Mouse (Mus musculus): Measurements from ENCODE around the gene Sde2. TPM values are rescaled to one million over a fixed set of nuclear protein-coding genes. Genes with fewer than 3 reads are reported as not detected.
A peak's percentile ranks its signal among the peaks of the same experiment; 100 is the strongest.

Sde2 gene
- polyA plus RNA-seq, 1 experiment from 2014 or later, result 22.7 TPM

DNA sequence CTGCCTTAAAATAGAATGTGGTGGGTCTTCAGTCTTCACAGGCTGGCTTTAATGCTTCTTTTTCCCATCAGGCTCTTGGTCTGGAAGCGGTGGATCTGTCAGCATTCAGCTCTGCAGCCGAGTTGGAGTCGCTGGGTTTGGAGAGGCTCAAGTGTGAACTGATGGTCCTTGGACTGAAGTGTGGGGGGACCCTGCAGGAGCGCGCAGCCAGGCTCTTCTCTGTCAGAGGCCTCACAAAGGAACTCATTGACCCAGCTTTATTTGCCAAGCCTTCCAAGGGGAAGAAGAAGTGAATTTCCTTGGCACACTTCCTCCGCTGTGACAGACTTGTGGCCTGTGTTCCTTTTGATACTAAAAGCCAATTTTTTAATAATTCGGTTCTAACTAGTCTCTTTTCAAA, 15.1 kb downstream of the Sde2 start:
- no peaks in the 10 kb centered on the region for H3K9me3 ChIP-seq (replicated peaks; ENCODE audit: control insufficient read depth, low read length)
- H3K4me2 ChIP-seq (ENCODE audit: low read length), result no peak overlapping the region
- no peaks in the 10 kb centered on the region for H3K4me1 ChIP-seq (ENCODE audit: control insufficient read depth, insufficient read depth, low read length)
- DNase-seq (ENCODE audit: low spot score), result no peak
- H3K4me3 ChIP-seq (ENCODE audit: low read depth, low read length), result no peak overlapping the region
- H3K9ac ChIP-seq (ENCODE audit: low read length), result no peak overlapping the region
- 89% methylated on average over 7 of the region's 7 CpGs for WGBS
- no peak overlapping the region for H3K27ac ChIP-seq (ENCODE audit: low read depth, low read length)
- ATAC-seq, result no peak
- H3K36me3 ChIP-seq (ENCODE audit: control insufficient read depth, insufficient read depth, low read length), result peaks cover 63% of the 10 kb centered on the region
- no peaks in the 10 kb centered on the region for H3K27me3 ChIP-seq (replicated peaks; ENCODE audit: control insufficient read depth, insufficient read depth, low read length)

DNA sequence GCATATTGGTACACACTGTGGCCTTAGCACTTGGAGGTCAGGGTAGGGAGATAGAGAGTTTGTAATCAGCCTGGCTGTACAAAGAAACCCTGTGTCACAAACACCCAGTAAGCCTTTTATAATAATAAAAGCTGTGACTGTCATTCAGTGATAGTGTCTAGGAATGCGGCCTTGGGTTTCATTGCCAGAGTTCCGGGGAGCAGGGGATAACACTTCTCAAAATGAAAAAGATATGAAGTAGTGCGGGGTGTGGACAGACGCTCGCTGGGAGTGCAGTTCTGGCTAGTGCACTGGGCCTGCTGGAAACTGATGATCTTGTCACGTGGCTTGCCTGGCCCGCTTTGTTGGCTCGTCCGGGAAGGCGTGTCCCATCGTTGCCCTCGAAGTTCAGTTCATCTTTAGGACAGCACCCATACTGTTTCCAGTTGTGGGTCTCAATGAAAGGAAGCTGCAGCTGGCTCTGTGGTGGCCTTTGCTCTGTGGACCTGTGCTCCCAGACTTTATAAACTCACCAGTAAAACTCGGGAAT, 19.3 kb downstream of the Sde2 start:
- no peak for ATAC-seq

DNA sequence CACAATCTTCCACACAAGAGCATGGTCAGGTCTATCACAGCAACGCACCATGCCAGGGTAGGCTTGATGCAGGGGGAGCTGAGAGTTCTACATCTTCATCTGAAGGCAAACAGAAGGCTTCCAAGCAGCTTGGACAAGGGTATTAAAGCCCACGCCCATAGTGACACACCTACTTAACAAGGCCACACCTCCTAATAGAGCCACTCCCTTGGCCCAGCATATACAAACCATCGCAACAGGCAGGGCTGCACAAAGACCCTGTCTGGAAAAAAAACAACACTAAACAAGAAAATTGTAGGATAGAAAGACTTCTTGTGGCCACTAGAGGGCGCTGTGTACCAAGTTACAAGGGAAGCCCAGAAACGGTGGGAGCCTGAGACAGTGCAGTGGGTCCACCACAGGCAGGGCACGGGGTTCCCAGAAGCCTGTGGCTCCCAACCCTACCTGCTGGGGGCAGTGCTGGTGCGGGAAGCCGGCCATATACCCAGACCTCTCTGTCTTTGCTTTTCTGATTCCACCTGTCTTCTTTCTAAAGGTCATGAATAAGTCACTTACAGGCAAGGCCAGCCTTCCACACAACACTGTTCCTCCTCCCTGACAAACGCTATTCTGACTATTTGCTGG, 23.0 kb downstream of the Sde2 start:
- no peak overlapping the region for H3K4me3 ChIP-seq (ENCODE audit: low read depth, low read length)
- WGBS, result 20% methylated on average over 9 of the region's 9 CpGs

More for the DNA sequence above, 19.3 kb downstream of the Sde2 start:
- Histone ChIP-seq H3K36me3 (ENCODE audit: control insufficient read depth, insufficient read depth, low read length) (peaks cover 29% of the 10 kb centered on the region), H3K27me3 (replicated peaks; ENCODE audit: control insufficient read depth, insufficient read depth, low read length) (no peaks in the 10 kb centered on the region), H3K4me1 (ENCODE audit: control insufficient read depth, insufficient read depth, low read length) (no peaks in the 10 kb centered on the region), H3K9me3 (replicated peaks; ENCODE audit: control insufficient read depth, low read length) (no peaks in the 10 kb centered on the region), H3K9ac (ENCODE audit: low read length) (no peak overlapping the region), H3K27ac (ENCODE audit: low read depth, low read length) (no peak overlapping the region), H3K4me2 (ENCODE audit: low read length) (no peak overlapping the region), H3K4me3 (ENCODE audit: low read depth, low read length) (no peak overlapping the region)
- WGBS, result 78% methylated on average over 13 of the region's 13 CpGs
- no peak for DNase-seq (ENCODE audit: low spot score)

DNA sequence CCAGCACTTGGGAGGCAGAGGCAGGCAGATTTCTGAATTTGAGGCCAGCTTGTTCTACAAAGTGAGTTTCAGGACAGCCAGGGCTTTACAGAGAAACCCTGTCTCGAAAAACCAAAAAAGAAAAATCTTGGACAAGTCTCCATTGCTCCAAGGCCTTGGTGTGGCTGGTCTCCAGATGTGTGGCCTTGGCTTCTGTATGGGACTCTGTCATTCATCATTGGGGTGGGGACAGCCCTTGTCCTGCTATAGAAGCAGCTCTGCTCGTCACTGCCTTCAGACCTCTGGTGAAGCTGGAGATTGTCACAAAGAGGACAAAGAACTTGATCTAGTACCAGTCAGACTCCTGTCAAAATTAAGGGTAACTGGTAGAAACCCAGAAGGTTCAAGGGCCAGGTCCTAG, 23.7 kb downstream of the Sde2 start:
- H3K4me3 ChIP-seq (ENCODE audit: low read depth, low read length), result no peak overlapping the region
- no peak overlapping the region for H3K27ac ChIP-seq (ENCODE audit: low read depth, low read length)
- no peak overlapping the region for H3K4me2 ChIP-seq (ENCODE audit: low read length)
- no peaks in the 10 kb centered on the region for H3K4me1 ChIP-seq (ENCODE audit: control insufficient read depth, insufficient read depth, low read length)
- 87% methylated on average over 2 of the region's 2 CpGs for WGBS
- ATAC-seq, result no peak
- H3K27me3 ChIP-seq (replicated peaks; ENCODE audit: control insufficient read depth, insufficient read depth, low read length), result no peaks in the 10 kb centered on the region
- no peak overlapping the region for H3K9ac ChIP-seq (ENCODE audit: low read length)
- no peaks in the 10 kb centered on the region for H3K9me3 ChIP-seq (replicated peaks; ENCODE audit: control insufficient read depth, low read length)
- H3K36me3 ChIP-seq (ENCODE audit: control insufficient read depth, insufficient read depth, low read length), result no peaks in the 10 kb centered on the region
- no peak for DNase-seq (ENCODE audit: low spot score)

More for the DNA sequence above, 23.0 kb downstream of the Sde2 start:
- Histone ChIP-seq H3K4me1 (ENCODE audit: control insufficient read depth, insufficient read depth, low read length) (no peaks in the 10 kb centered on the region), H3K27me3 (replicated peaks; ENCODE audit: control insufficient read depth, insufficient read depth, low read length) (no peaks in the 10 kb centered on the region), H3K4me2 (ENCODE audit: low read length) (no peak overlapping the region), H3K36me3 (ENCODE audit: control insufficient read depth, insufficient read depth, low read length) (no peaks in the 10 kb centered on the region), H3K9ac (ENCODE audit: low read length) (no peak overlapping the region), H3K27ac (ENCODE audit: low read depth, low read length) (no peak overlapping the region), H3K9me3 (replicated peaks; ENCODE audit: control insufficient read depth, low read length) (no peaks in the 10 kb centered on the region)
- no peak for ATAC-seq
- peak; percentile 58 for DNase-seq (ENCODE audit: low spot score)

DNA sequence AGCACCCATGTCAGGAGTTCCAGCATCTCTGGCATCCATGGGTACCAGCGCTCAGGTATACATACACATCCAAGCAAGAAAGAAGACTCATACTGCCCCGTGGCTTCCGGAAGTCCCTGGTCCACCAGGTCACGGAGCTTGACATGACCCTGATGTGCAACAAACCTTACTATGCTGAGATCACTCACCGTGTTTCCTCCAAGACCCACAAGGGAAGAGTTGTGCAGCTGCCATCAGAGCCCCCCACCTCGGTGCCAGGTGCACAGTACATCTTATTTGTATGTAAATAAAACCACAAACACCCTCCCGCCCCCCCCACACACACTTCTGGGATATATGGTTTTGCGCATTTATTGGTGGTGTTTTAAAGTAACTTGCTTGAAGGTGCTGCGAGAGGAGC, 24.2 kb downstream of the Sde2 start:
- 90% methylated on average over 9 of the region's 9 CpGs for WGBS
- no peak overlapping the region for H3K9ac ChIP-seq (ENCODE audit: low read length)
- H3K9me3 ChIP-seq (replicated peaks; ENCODE audit: control insufficient read depth, low read length), result no peaks in the 10 kb centered on the region
- no peak overlapping the region for H3K4me3 ChIP-seq (ENCODE audit: low read depth, low read length)
- H3K27me3 ChIP-seq (replicated peaks; ENCODE audit: control insufficient read depth, insufficient read depth, low read length), result no peaks in the 10 kb centered on the region
- no peak overlapping the region for H3K27ac ChIP-seq (ENCODE audit: low read depth, low read length)
- H3K36me3 ChIP-seq (ENCODE audit: control insufficient read depth, insufficient read depth, low read length), result no peaks in the 10 kb centered on the region
- no peaks in the 10 kb centered on the region for H3K4me1 ChIP-seq (ENCODE audit: control insufficient read depth, insufficient read depth, low read length)
- ATAC-seq (no peak), DNase-seq (ENCODE audit: low spot score) (no peak)
- H3K4me2 ChIP-seq (ENCODE audit: low read length), result no peak overlapping the region

DNA sequence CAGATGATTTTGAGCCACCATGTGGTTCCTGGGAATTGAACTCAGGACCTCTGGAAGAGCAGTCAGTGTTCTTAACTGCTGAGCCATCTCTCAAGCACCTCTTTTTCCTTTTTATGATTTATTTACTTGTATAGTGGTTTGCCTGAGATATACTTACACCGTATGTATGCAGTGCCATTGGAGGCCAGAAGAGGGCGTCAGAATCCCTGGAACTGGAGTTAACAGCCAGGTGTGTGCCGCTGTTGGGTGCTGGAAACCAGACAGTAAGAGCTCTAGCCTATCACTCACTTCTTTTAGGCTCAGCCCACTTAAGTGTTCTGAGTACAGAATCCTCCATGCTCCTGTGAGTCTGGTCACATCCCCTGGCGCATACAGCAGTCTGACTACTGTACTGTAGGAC, 26.5 kb downstream of the Sde2 start:
- Histone ChIP-seq H3K4me3 (ENCODE audit: low read depth, low read length) (no peak overlapping the region), H3K27me3 (replicated peaks; ENCODE audit: control insufficient read depth, insufficient read depth, low read length) (no peaks in the 10 kb centered on the region), H3K9ac (ENCODE audit: low read length) (no peak overlapping the region), H3K4me1 (ENCODE audit: control insufficient read depth, insufficient read depth, low read length) (no peaks in the 10 kb centered on the region), H3K27ac (ENCODE audit: low read depth, low read length) (no peak overlapping the region), H3K36me3 (ENCODE audit: control insufficient read depth, insufficient read depth, low read length) (no peaks in the 10 kb centered on the region), H3K9me3 (replicated peaks; ENCODE audit: control insufficient read depth, low read length) (no peaks in the 10 kb centered on the region), H3K4me2 (ENCODE audit: low read length) (no peak overlapping the region)
- WGBS, result 77% methylated on average over 4 of the region's 4 CpGs
- ATAC-seq (no peak), DNase-seq (ENCODE audit: low spot score) (no peak)

DNA sequence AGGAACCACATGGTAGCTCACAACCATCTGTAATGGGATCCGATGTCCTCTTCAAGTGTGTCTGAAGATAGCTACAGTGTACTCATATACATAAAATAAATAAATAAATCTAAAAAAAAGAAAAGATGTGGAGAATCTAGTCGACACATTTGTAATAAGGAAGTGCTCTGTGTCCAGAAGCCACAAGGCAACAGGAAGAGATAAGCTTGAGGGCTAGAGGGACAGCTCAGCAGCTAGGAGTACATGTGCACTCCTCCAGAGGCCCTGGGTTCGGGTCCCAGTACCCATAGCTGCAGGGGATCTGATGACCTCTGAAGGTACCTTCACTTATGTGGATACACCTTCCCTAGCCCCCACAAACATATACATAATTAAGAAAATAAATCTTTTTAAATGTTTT, 30.8 kb downstream of the Sde2 start:
- H3K4me2 ChIP-seq (ENCODE audit: low read length), result no peak overlapping the region
- no peak for ATAC-seq
- H3K4me3 ChIP-seq (ENCODE audit: low read depth, low read length), result no peak overlapping the region
- WGBS, result 81% methylated on average over 3 of the region's 3 CpGs
- H3K9ac ChIP-seq (ENCODE audit: low read length), result no peak overlapping the region
- no peak for DNase-seq (ENCODE audit: low spot score)
- H3K27me3 ChIP-seq (replicated peaks; ENCODE audit: control insufficient read depth, insufficient read depth, low read length), result no peaks in the 10 kb centered on the region
- no peaks in the 10 kb centered on the region for H3K9me3 ChIP-seq (replicated peaks; ENCODE audit: control insufficient read depth, low read length)
- H3K4me1 ChIP-seq (ENCODE audit: control insufficient read depth, insufficient read depth, low read length), result no peaks in the 10 kb centered on the region
- no peaks in the 10 kb centered on the region for H3K36me3 ChIP-seq (ENCODE audit: control insufficient read depth, insufficient read depth, low read length)
- no peak overlapping the region for H3K27ac ChIP-seq (ENCODE audit: low read depth, low read length)

DNA sequence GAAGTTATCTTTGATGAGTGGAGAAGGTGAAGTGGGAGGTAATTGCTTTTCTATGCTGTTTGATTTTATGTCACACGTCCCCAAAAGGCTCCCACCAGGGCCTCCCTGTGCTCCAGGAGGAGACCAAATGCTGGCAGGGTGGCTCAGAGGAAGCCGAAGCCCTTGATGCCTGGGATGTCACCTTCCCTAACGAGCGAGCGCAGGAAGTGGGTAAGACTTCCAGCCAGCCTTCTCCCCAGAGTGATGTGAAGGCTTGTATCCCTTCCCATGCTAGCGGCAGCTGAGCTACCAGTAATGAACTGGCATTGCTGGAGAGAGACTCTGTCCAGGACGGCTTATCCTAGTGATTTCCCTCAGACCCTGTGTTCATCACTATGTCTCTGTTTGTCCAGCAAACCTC, 32.8 kb downstream of the Sde2 start:
- no peaks in the 10 kb centered on the region for H3K27me3 ChIP-seq (replicated peaks; ENCODE audit: control insufficient read depth, insufficient read depth, low read length)
- H3K36me3 ChIP-seq (ENCODE audit: control insufficient read depth, insufficient read depth, low read length), result no peaks in the 10 kb centered on the region
- H3K9ac ChIP-seq (ENCODE audit: low read length), result no peak overlapping the region
- WGBS, result 48% methylated on average over 7 of the region's 7 CpGs
- H3K4me1 ChIP-seq (ENCODE audit: control insufficient read depth, insufficient read depth, low read length), result peaks cover 6% of the 10 kb centered on the region; the same call in 1 of the 2 replicates
- H3K4me3 ChIP-seq (ENCODE audit: low read depth, low read length), result no peak overlapping the region
- ATAC-seq, result no peak
- no peak overlapping the region for H3K4me2 ChIP-seq (ENCODE audit: low read length)
- DNase-seq (ENCODE audit: low spot score), result no peak
- H3K9me3 ChIP-seq (replicated peaks; ENCODE audit: control insufficient read depth, low read length), result no peaks in the 10 kb centered on the region
- no peak overlapping the region for H3K27ac ChIP-seq (ENCODE audit: low read depth, low read length)

DNA sequence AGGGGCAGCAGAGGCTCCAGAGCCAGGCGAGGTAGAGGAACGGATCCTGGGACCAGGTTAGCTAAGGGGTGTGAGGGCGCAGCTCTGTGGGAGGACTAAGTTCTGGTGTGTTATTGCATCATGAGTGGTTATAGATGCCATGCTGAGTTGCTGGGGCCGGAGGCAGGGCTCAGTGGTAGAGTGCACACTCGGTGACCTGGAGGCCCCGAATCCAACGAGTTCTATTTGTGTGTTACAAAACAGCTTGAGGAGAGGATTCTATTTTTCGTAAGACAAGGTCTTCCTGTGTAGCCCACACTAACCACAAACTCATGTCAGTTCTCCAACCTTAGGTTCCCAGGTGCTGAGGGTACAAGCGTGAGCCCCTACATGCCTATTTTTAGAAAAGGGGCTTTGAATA, 33.6 kb downstream of the Sde2 start:
- H3K9ac ChIP-seq (ENCODE audit: low read length), result no peak overlapping the region
- no peak overlapping the region for H3K4me3 ChIP-seq (ENCODE audit: low read depth, low read length)
- no peak overlapping the region for H3K27ac ChIP-seq (ENCODE audit: low read depth, low read length)
- no peaks in the 10 kb centered on the region for H3K36me3 ChIP-seq (ENCODE audit: control insufficient read depth, insufficient read depth, low read length)
- H3K4me1 ChIP-seq (ENCODE audit: control insufficient read depth, insufficient read depth, low read length), result peaks cover 6% of the 10 kb centered on the region; the same call in 1 of the 2 replicates
- WGBS, result 92% methylated on average over 9 of the region's 9 CpGs
- no peak for ATAC-seq
- no peaks in the 10 kb centered on the region for H3K9me3 ChIP-seq (replicated peaks; ENCODE audit: control insufficient read depth, low read length)
- H3K27me3 ChIP-seq (replicated peaks; ENCODE audit: control insufficient read depth, insufficient read depth, low read length), result no peaks in the 10 kb centered on the region
- no peak for DNase-seq (ENCODE audit: low spot score)
- no peak overlapping the region for H3K4me2 ChIP-seq (ENCODE audit: low read length)

Measured in forebrain, embryonic 14.5 days (tissue).